Mouse (Mus musculus) CD4-positive naive resting alpha-beta T cell, adult 76 days (primary cell): ENCODE measurements around the gene Sptlc2. TPM values are rescaled to one million over a fixed set of nuclear protein-coding genes. Genes with fewer than 3 reads are reported as not detected.

Experiments
- total RNA-seq: library from RNA; stranded (reverse); gene quantifications from one replicate; pipeline ENCODE4 v1.2.4, GENCODE M21; 2023

Gene Sptlc2
- 75.7 TPM for total RNA-seq

GRCm38 (mm10) chr12:87388122-87388774 lies at the start of gene Sptlc2:
Sptlc2 (minus strand) TSS chr12:87388355.

DNA sequence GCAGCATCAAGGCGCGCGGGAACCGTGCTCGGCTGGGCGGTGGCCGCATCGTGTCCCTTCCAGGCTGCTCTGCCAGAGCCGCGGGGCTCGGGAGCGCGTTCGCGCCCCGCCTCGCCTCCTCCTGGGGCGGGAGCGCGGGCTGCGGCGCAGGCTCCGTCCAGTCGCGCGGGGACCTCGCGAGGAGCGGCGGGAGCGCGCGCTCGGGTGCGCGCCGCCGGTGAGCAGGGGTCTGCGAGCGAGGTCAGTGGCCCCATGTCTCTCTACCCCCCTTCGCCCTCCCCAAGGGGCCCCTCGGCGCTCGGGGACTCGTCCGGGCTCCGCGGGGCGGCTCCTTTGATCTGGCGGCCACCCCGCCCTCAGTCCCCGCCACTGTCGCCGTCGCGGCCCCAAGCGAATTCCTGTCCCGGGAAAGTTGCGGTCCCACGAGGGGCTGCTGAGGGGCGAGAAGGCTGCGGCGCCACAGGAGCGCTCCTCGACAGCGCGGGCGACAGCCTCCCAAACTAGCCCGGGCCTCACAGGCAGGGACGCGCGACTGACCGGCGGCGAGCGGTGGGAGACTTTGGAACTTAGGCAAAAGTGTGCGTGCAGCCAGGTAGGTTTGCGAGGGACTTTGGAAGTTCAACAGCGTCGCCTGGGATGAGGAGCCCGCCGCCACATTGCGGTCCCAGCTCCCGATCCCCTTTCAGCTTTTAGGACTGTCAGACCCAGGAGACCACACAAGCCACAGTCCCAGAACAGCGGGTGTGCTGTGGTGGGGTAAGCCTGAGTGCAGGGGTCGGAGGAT lies 88.3 kb downstream of the Sptlc2 start, which contains the start of gene Ism2:
Gene Ism2 (minus strand): TSS at position 49 of the 784 bp plus-strand sequence.

GRCm38 (mm10) chr12:87266108-87266826 lies 121.9 kb downstream of the Sptlc2 start, which contains the start of the genes Vipas39 and Ahsa1:
Vipas39 (minus strand) TSS chr12:87266256.
Ahsa1 (plus strand) TSS chr12:87266479.

Other genes with a start within 250 kb of the Sptlc2 start
- 10.5 TPM for gene Gstz1, start 241.2 kb downstream of the Sptlc2 start, total RNA-seq
- 4.4 TPM for gene Pomt2, start 240.4 kb downstream of the Sptlc2 start, total RNA-seq
- 1.3 TPM for gene Samd15, start 188.6 kb downstream of the Sptlc2 start, total RNA-seq
- gene Tmed8, start 187.9 kb downstream of the Sptlc2 start, total RNA-seq, result 13.3 TPM
- 0.62 TPM for gene Noxred1, start 149.6 kb downstream of the Sptlc2 start, total RNA-seq
- gene Vipas39, start 122.1 kb downstream of the Sptlc2 start, total RNA-seq, result 21.7 TPM
- 87.6 TPM for gene Ahsa1, start 121.9 kb downstream of the Sptlc2 start, total RNA-seq
- not detected for gene Ism2, start 88.7 kb downstream of the Sptlc2 start, total RNA-seq
- 26.3 TPM for gene Slirp, start 55.5 kb upstream of the Sptlc2 start, total RNA-seq
- gene Alkbh1, start 55.7 kb upstream of the Sptlc2 start, total RNA-seq, result 94.6 TPM
- gene Snw1, start 83.9 kb upstream of the Sptlc2 start, total RNA-seq, result 93.9 TPM
- gene Gm5788, start 106.4 kb upstream of the Sptlc2 start, total RNA-seq, result not detected
- gene Gm8300, start 126.0 kb upstream of the Sptlc2 start, total RNA-seq, result not detected
- gene Oog1, start 214.3 kb upstream of the Sptlc2 start, total RNA-seq, result not detected
- not detected for gene Gm4027, start 230.5 kb upstream of the Sptlc2 start, total RNA-seq